Mouse (Mus musculus) spleen, postnatal 4 days (tissue): ENCODE data around the gene Eaf2.
"Not testable (repeated sequence)": the region's sequence is repeated elsewhere in the genome, so short reads cannot be mapped to it uniquely, and the experiment has no call there.

Experiments
- DNase-seq, 2 experiments: peaks; one replicate each; pipeline ENCODE4 v3.0.0; 2022; ENCODE audit warnings: low spot score in 2 of 2

The Eaf2 gene

GRCm38 (mm10) chr16:36846894-36847293 is 27.9 kb downstream of the Eaf2 start:
- not testable (repeated sequence) for DNase-seq

- no peak for DNase-seq
Observed at GRCm38 (mm10) chr16:36828820-36829219, 46.0 kb downstream of the Eaf2 start.

- peak; percentile 85 to 92 for DNase-seq
Observed at GRCm38 (mm10) chr16:36828054-36828786, 46.6 kb downstream of the Eaf2 start, which contains the start of gene Iqcb1. TSS of gene Iqcb1 (plus strand) at chr16:36828385.

- no peak for DNase-seq
Observed at GRCm38 (mm10) chr16:36827611-36828053, 47.2 kb downstream of the Eaf2 start.

- peak in 1 of 2 experiments; percentile 16 for DNase-seq
Observed at GRCm38 (mm10) chr16:36821474-36821873, 53.3 kb downstream of the Eaf2 start.

- DNase-seq = no peak
Observed at GRCm38 (mm10) chr16:36820747-36821146, 54.1 kb downstream of the Eaf2 start.

- DNase-seq = no peak
Observed at GRCm38 (mm10) chr16:36820016-36820415, 54.8 kb downstream of the Eaf2 start.

GRCm38 (mm10) chr16:36817321-36817926 is 57.4 kb downstream of the Eaf2 start:
- DNase-seq = peak; percentile 60 to 66

- no peak for DNase-seq
Observed at GRCm38 (mm10) chr16:36816916-36817315, 57.9 kb downstream of the Eaf2 start.

- no peak for DNase-seq
Observed at GRCm38 (mm10) chr16:36813680-36814079, 61.1 kb downstream of the Eaf2 start.

- no peak for DNase-seq
Observed at GRCm38 (mm10) chr16:36808616-36809015, 66.2 kb downstream of the Eaf2 start.

GRCm38 (mm10) chr16:36802361-36802760 is 72.4 kb downstream of the Eaf2 start:
- DNase-seq = no peak

- DNase-seq = no peak
Observed at GRCm38 (mm10) chr16:36798334-36798733, 76.5 kb downstream of the Eaf2 start.

GRCm38 (mm10) chr16:36794976-36795375 is 79.8 kb downstream of the Eaf2 start:
- DNase-seq = no peak

GRCm38 (mm10) chr16:36790166-36790565 is 84.6 kb downstream of the Eaf2 start:
- DNase-seq = no peak

GRCm38 (mm10) chr16:36786466-36786865 is 88.3 kb downstream of the Eaf2 start:
- DNase-seq = no peak

- DNase-seq = no peak
Observed at GRCm38 (mm10) chr16:36784594-36785313, 90.0 kb downstream of the Eaf2 start, which contains the start of gene Slc15a2. TSS of gene Slc15a2 (minus strand) at chr16:36784962.

GRCm38 (mm10) chr16:36784146-36784545 is 90.7 kb downstream of the Eaf2 start:
- no peak for DNase-seq

GRCm38 (mm10) chr16:36775658-36776057 is 99.1 kb downstream of the Eaf2 start:
- no peak for DNase-seq

- DNase-seq = no peak
Observed at GRCm38 (mm10) chr16:36772996-36773395, 101.8 kb downstream of the Eaf2 start.

- DNase-seq = no peak
Observed at GRCm38 (mm10) chr16:36771703-36772102, 103.1 kb downstream of the Eaf2 start.

- no peak for DNase-seq
Observed at GRCm38 (mm10) chr16:36771244-36771643, 103.6 kb downstream of the Eaf2 start.
